Mouse (Mus musculus): Measurements from ENCODE around the gene Pomt2. TPM values are rescaled to one million over a fixed set of nuclear protein-coding genes. Genes with fewer than 3 reads are reported as not detected.

Gene Pomt2
- polyA plus RNA-seq, 1 experiment from 2014 or later = 4.0 TPM

Other genes starting within 250 kb of the Pomt2 start
- gene Cipc, start 200.9 kb downstream of the Pomt2 start, polyA plus RNA-seq (2015; fragmentation: Nextera tagmentation; extraction: Ambion mirVana) = 7.8 and 8.2 TPM in 2 replicates
- 0.05 TPM in 1 of 2 replicates, not detected in the other for gene Zdhhc22, start 157.5 kb downstream of the Pomt2 start, polyA plus RNA-seq (2015; fragmentation: Nextera tagmentation; extraction: Ambion mirVana)
- gene Tmem63c, start 126.6 kb downstream of the Pomt2 start, polyA plus RNA-seq (2015; fragmentation: Nextera tagmentation; extraction: Ambion mirVana) = not detected in 2 replicates
- gene Ngb, start 45.4 kb downstream of the Pomt2 start, polyA plus RNA-seq (2015; fragmentation: Nextera tagmentation; extraction: Ambion mirVana) = 0.16 TPM in 1 of 2 replicates, not detected in the other
- 99.1 and 101 TPM in 2 replicates for gene Gstz1, start 803 bp downstream of the Pomt2 start, polyA plus RNA-seq (2015; fragmentation: Nextera tagmentation; extraction: Ambion mirVana)
- 4.8 and 6.8 TPM in 2 replicates for gene Samd15, start 51.8 kb upstream of the Pomt2 start, polyA plus RNA-seq (2015; fragmentation: Nextera tagmentation; extraction: Ambion mirVana)
- 0.39 and 0.40 TPM in 2 replicates for gene Tmed8, start 52.5 kb upstream of the Pomt2 start, polyA plus RNA-seq (2015; fragmentation: Nextera tagmentation; extraction: Ambion mirVana)
- gene Noxred1, start 90.8 kb upstream of the Pomt2 start, polyA plus RNA-seq (2015; fragmentation: Nextera tagmentation; extraction: Ambion mirVana) = 0.20 and 0.38 TPM in 2 replicates
- gene Vipas39, start 118.3 kb upstream of the Pomt2 start, polyA plus RNA-seq (2015; fragmentation: Nextera tagmentation; extraction: Ambion mirVana) = 8.2 and 9.5 TPM in 2 replicates
- 129 and 132 TPM in 2 replicates for gene Ahsa1, start 118.5 kb upstream of the Pomt2 start, polyA plus RNA-seq (2015; fragmentation: Nextera tagmentation; extraction: Ambion mirVana)
- gene Ism2, start 151.7 kb upstream of the Pomt2 start, polyA plus RNA-seq (2015; fragmentation: Nextera tagmentation; extraction: Ambion mirVana) = 0.15 and 0.23 TPM in 2 replicates
- 25.9 and 28.6 TPM in 2 replicates for gene Sptlc2, start 240.4 kb upstream of the Pomt2 start, polyA plus RNA-seq (2015; fragmentation: Nextera tagmentation; extraction: Ambion mirVana)